Mouse (Mus musculus) monocyte, adult 5-6 weeks (primary cell): ENCODE measurements around the gene Gpsm2. TPM values are rescaled to one million over a fixed set of nuclear protein-coding genes. Genes with fewer than 3 reads are reported as not detected.

Source experiments
- ATAC-seq: fragments of 153-309, 156-312 bp; replicated peaks from 2 replicates; pipeline ENCODE4 v1.8.0; 2017; ENCODE audit warnings: mild to moderate bottlenecking; ENCODE audit not compliant: low TSS enrichment, insufficient number of reproducible peaks, severe bottlenecking, poor library complexity, low FRiP score
- total RNA-seq: library from RNA; stranded (forward); fragments of 200-1000, 200-491, 200-594 nt; gene quantifications from 3 replicates; pipeline ENCODE4 v1.2.3, GENCODE M21; 2017

Gene Gpsm2
- total RNA-seq, 1 experiment from 2014 or later = 9.6 TPM

GRCm38 (mm10) chr3:108737761-108738160 lies 15.7 kb upstream of the Gpsm2 start:
- peak; percentile 43; the same call in 1 of the 2 replicates for ATAC-seq

DNA sequence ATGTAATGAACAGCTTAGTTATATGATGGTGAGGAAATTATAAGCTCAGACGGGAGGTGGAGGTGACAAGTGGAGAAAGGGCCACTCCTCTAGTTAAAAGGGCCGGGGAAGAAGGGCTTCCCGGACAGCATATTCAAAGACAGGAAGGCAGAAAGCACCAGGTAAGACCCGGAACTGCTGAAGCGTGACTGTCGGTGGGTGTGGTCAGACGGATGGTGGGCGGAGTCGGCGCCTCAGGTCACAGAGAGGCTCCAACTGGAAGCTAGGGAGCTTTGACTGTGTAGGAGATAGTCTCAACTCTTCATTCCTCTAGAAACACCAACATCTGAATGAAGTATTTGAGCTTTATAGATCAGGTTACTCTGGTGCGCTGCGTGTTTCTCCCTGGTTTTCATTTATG lies 8.2 kb upstream of the Gpsm2 start:
- ATAC-seq = no peak

GRCm38 (mm10) chr3:108727776-108728175 lies 5.7 kb upstream of the Gpsm2 start:
- ATAC-seq = no peak

DNA sequence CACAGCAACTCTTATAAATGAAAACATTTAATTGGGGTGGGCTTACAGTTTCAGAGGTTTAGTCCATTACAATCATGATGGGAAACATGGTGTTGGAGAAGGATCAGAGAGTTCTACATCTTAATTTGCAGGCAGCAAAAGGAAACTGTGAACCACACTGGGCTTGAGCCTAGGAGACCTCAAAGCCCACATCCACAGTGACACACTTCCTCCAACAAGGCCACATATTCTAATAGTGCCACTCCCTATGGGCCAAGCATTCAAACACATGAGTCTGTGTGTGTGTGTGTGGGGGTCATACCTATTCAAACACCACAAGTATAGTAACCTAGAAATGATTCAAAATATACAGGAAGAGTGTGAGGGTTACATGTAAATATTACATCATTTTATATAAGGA lies 5.2 kb upstream of the Gpsm2 start:
- 0 out of 2 replicates have a peak, but pooled peaks have one; percentile 19 for ATAC-seq

- peak; percentile 74 for ATAC-seq
Observed at GRCm38 (mm10) chr3:108726413-108726812, 4.3 kb upstream of the Gpsm2 start.

- no peak for ATAC-seq
Observed at GRCm38 (mm10) chr3:108721076-108721991, 775 bp downstream of the Gpsm2 start.

DNA sequence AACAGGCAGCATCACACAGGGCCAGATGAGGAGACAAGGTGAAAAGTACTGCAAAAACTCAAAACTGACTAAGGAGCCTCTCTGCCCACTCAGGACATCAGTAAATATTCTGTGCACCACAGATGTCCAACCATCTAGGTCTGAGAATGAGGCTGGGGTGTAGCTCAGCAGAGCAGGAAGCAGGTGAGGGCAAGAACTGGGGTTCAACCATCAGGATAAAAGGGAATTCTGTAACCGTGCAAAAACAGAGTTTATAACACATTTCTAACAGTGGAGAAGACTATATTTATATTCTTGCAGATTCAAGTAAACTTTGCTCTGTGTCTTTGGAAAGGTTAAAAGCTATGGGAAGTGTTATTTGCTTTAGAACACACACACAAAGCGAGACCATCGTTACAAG lies 2.3 kb downstream of the Gpsm2 start:
- no peak for ATAC-seq

- peak; percentile 52 for ATAC-seq
Observed at GRCm38 (mm10) chr3:108719357-108719756, 2.8 kb downstream of the Gpsm2 start.

DNA sequence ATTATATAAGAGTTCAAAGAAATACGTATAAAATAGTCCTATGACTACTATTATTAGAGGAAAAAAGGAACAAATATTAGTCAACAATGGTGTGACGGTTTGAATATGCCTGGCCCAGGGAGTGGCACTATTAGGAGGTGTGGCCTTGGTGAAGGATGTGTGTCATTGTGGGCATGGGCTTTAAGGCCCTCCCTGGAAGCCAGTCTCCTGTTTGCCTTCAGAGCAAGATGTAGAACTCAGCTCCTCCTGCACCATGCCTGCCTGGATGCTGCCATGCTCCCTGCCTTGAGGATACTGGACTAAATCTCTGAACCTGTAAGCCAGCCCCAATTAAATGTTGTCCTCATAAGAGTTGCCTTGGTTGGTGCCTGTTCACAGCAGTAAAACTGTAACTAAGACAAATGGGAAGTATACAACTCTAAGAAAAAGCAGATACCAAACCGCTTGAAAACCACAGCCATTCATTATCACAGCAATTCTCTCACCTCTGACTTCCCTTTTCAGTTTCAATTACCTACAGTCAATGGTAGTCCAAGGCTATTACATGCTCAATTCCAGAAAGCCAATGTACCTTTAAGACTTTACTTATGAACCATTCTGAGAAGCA lies 4.1 kb downstream of the Gpsm2 start:
- peak; percentile 44; the same call in 1 of the 2 replicates for ATAC-seq

DNA sequence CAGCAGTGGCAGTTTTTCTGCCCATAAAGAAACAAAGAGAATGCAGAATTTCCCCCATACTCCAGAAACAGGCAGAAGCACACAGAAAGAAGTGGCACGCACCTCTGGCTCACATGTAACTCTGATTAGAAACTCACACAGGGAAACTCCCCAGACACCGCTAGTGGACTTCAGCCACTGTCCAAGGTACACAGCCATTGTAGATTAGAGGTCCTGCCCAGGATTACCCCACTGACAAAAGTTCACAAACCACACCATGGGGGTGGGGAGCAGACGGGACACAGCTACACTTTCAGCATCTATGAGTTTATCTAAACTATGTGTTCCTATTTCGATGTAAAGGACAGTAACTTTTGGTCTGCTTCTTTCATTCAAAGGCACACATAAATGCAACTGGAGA lies 7.3 kb downstream of the Gpsm2 start:
- no peak for ATAC-seq

DNA sequence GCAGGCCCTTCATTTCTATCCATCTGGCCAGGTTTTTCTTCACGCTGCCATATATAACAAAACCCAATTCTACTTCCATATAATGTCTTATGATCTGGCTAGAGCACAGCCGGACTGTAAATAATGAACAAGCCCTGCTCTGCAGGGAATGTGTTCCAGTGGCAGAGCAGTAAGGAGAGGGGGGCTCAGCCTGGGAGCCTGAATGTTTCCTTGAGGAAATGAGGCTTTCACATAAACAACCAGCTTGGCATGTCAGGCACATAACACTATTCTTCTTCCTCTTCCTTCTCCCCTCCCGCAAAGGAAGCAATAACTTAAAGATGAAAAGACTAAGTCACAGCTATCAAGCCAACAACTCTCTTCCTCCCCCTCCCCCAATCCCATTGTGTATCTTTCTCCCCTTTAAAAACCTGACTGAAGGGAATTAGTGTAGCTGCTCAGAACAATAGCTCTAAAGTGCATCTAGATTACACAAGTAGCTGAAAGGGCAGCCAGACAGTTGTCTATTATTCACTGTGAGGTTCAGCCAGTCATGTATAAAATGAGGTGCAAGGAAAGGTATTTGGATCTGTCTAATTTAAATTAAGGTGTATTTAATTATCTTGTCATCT lies 8.9 kb downstream of the Gpsm2 start:
- ATAC-seq = no peak

DNA sequence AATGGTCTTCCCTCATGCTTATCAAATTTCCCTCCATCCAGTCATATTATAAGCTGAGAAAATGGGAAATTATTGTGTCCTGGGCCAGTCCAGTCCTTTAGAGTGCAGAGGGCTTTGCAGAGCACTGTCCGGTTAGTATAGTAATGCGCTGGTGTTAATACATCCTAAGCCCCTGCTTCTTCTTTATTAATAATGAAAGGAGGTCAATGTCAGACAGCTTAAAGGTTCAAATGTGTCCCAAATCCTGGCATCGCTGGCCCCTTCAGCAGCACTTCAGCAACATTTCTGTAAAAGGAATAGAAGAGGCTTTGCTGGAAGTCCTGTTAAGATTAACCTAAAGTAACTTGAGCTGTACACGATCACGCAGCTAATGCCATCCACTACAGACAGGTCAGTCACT lies 10.8 kb downstream of the Gpsm2 start:
- ATAC-seq = no peak

- ATAC-seq = no peak
Observed at GRCm38 (mm10) chr3:108702789-108703188, 19.3 kb downstream of the Gpsm2 start.

GRCm38 (mm10) chr3:108701256-108701655 lies 20.9 kb downstream of the Gpsm2 start:
- ATAC-seq = no peak

GRCm38 (mm10) chr3:108699786-108700185 lies 22.3 kb downstream of the Gpsm2 start:
- no peak for ATAC-seq

- no peak for ATAC-seq
Observed at GRCm38 (mm10) chr3:108698662-108699061, 23.4 kb downstream of the Gpsm2 start.

DNA sequence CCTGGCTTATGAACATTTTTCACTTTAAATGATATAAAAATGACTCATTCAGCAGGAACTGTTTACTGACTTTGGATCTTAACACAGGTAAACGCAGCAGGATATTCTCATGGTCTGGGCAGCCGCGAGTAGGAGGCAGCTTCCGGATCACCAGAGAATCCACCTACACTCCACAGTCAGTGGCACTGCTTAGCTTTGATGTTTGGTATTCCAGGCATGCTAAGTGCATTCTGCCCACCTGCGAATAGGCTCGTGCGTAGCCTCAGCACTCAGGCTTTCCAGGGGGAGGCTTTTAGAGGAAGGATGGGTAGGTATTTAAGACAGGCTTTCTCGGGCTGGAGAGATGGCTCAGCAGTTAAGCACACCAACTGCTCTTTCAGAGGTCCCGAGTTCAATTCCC lies 27.8 kb downstream of the Gpsm2 start:
- no peak for ATAC-seq

GRCm38 (mm10) chr3:108689979-108690378 lies 32.1 kb downstream of the Gpsm2 start:
- no peak for ATAC-seq

GRCm38 (mm10) chr3:108689446-108689845 lies 32.7 kb downstream of the Gpsm2 start:
- no peak for ATAC-seq

DNA sequence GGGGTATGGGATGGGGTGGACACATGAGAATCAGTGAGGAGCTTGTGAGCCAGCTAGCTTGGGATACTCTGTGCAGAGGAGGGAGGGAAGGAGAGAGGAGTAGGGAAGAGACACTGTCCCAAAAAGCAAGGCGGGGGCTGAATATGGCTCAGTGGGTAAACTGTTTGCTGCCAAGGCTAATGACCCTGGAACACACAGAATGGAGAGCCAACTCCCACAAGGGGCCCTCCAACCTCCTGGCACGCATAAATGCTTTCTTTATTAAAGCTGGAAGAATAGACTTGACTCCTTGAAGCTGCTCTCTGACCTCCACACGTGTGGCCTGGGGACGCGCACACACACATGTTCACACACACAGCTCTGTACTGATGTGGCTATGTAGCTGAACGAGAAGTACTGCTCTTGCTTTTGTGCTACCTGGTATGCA lies 33.1 kb downstream of the Gpsm2 start:
- ATAC-seq = no peak
